Mouse (Mus musculus) limb, embryonic 14.5 days (tissue): ENCODE results near the gene Slc36a1. TPM values are rescaled to one million over a fixed set of nuclear protein-coding genes. Genes with fewer than 3 reads are reported as not detected.

ENCODE experiments used
- ATAC-seq: fragments of 200-750 bp; cut with Nextera tagmentation; 2 replicates; pipeline ENCODE4 v1.8.0; 2017; ENCODE audit warnings: low read depth, moderate number of reproducible peaks, moderate TSS enrichment; ENCODE audit not compliant: low FRiP score
- DNase-seq: peaks from one replicate; pipeline ENCODE4 v3.0.0-alpha.2; 2015; ENCODE audit warnings: low spot score
- H3K27ac ChIP-seq: fragments of 300-500 bp; sonication (generic); replicated peaks from 2 replicates; pipeline ENCODE4 v1.5.1; 2014; ENCODE audit warnings: low read depth, mild to moderate bottlenecking, low read length, moderate library complexity, mixed read lengths
- H3K27me3 ChIP-seq: fragments of 300-500 bp; sonication (generic); 2 replicates; pipeline ENCODE4 v1.6.1; 2014; ENCODE audit warnings: low read length, mixed read lengths; ENCODE audit not compliant: control insufficient read depth, insufficient read depth
- H3K36me3 ChIP-seq: fragments of 300-500 bp; sonication (generic); 2 replicates; pipeline ENCODE4 v1.6.1; 2014; ENCODE audit warnings: mild to moderate bottlenecking, low read length, moderate library complexity, mixed read lengths; ENCODE audit not compliant: control insufficient read depth, insufficient read depth
- H3K4me1 ChIP-seq: fragments of 300-500 bp; sonication (generic); 2 replicates; pipeline ENCODE4 v1.6.1; 2014; ENCODE audit warnings: antibody characterized with exemption, low read length, mixed read lengths; ENCODE audit not compliant: control insufficient read depth, insufficient read depth
- H3K4me2 ChIP-seq: fragments of 300-500 bp; sonication (generic); replicated peaks from 2 replicates; pipeline ENCODE4 v1.6.1; 2014; ENCODE audit warnings: low read depth, mild to moderate bottlenecking, low read length, moderate library complexity; ENCODE audit not compliant: severe bottlenecking
- H3K4me3 ChIP-seq: fragments of 300-500 bp; sonication (generic); replicated peaks from 2 replicates; pipeline ENCODE4 v1.5.1; 2014; ENCODE audit warnings: low read length
- H3K9ac ChIP-seq: fragments of 300-500 bp; sonication (generic); 2 replicates; pipeline ENCODE4 v1.6.1; 2014; ENCODE audit warnings: mild to moderate bottlenecking, low read depth, low read length, moderate library complexity; ENCODE audit not compliant: severe bottlenecking
- H3K9me3 ChIP-seq: fragments of 300-500 bp; sonication (generic); 2 replicates; pipeline ENCODE4 v1.6.1; 2016; ENCODE audit warnings: low read length; ENCODE audit not compliant: control insufficient read depth
- POLR2A ChIP-seq: fragments of 200-500 bp; IDR thresholded peaks from 2 replicates; pipeline ENCODE4 v1.8.0; 2012; ENCODE audit warnings: inconsistent platforms, mild to moderate bottlenecking, moderate library complexity, borderline replicate concordance; ENCODE audit not compliant: insufficient read depth, insufficient read length; ENCODE audit errors: extremely low read depth
- WGBS: fragments of 180-500 bp; shearing (Covaris S2); extraction: QIAGEN DNeasy Blood & Tissue Kit; methylation state at CpG from one replicate; pipeline ENCODE4 v1.1.7; 2014; 5-methylcytosine and 5-hydroxymethylcytosine counted together
- polyA plus RNA-seq, 2 experiments: library from polyadenylated mRNA; depleted of rRNA in 1 of 2; stranded (reverse) in 1 of 2; unstranded in 1 of 2; fragments of >200 nt; fragmentation: Nextera tagmentation in 1 of 2; extraction: Ambion mirVana in 1 of 2; gene quantifications; 2 replicates each; pipeline versions ENCODE4 v1.2.1 to v1.2.3; 2012 to 2014

Gene Slc36a1
- polyA plus RNA-seq, 2 experiments, result 2.1 to 15.9 TPM

GRCm38 (mm10) chr11:55208001-55208690, 4.0 kb downstream of the Slc36a1 start:
- no peak for TF ChIP-seq POLR2A
- DNase-seq (no peak), ATAC-seq (no peak)
- Histone ChIP-seq H3K4me2 (no peak overlapping the region), H3K27me3 (no peaks in the 10 kb centered on the region), H3K4me3 (no peak overlapping the region), H3K27ac (no peak overlapping the region), H3K4me1 (peaks cover 13% of the 10 kb centered on the region; the same call in 1 of the 2 replicates), H3K9ac (no peak overlapping the region), H3K9me3 (no peaks in the 10 kb centered on the region), H3K36me3 (no peaks in the 10 kb centered on the region)
- 63% methylated on average over 6 of the region's 6 CpGs for WGBS

- no peak overlapping the region for H3K4me2 ChIP-seq
- no peaks in the 10 kb centered on the region for H3K36me3 ChIP-seq
- no peak overlapping the region for H3K27ac ChIP-seq
- DNase-seq (no peak), ATAC-seq (no peak)
- no peaks in the 10 kb centered on the region for H3K27me3 ChIP-seq
- no peaks in the 10 kb centered on the region for H3K9me3 ChIP-seq
- H3K4me3 ChIP-seq, result no peak overlapping the region
- H3K9ac ChIP-seq, result no peak overlapping the region
- TF ChIP-seq POLR2A, result no peak
- WGBS, result 63% methylated on average over 2 of the region's 2 CpGs
- H3K4me1 ChIP-seq, result peaks cover 13% of the 10 kb centered on the region; the same call in 1 of the 2 replicates
Observed at GRCm38 (mm10) chr11:55209032-55209431, 4.9 kb downstream of the Slc36a1 start.

DNA sequence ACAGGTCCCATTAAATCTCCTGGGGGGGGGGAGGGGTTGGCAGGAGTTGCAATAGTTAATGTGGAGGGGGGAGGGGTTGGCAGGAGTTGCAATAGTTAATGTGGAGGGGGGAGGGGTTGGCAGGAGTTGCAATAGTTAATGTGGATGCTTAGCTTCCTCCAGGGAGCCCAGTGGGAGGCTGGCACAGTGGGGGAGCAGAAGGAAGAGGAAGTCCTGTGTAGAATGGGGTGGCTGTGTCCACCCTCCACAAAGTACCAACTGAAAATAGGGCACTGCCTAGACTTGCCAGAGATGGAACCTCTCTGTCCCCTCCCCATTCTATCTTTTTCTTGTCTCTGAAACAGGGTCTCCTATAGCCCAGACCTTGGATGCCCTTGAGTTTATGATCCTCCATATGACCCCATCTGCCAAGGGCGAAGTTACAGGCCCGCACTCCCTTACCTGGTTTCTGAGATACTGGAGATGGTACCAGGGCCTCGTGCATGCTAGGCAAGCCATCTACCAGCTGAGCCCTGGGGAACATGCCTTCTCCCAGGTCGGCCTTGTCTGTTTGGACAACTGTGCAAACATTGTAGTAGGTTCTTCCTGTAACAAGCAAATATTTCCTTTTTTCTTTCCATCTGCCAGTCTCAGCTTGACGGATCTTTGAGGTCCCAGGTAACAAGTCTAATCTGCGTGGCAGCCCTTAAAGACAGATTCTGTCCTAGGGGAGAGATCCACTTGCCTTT, 5.6 kb downstream of the Slc36a1 start:
- H3K9me3 ChIP-seq, result no peaks in the 10 kb centered on the region
- H3K27ac ChIP-seq, result no peak overlapping the region
- H3K9ac ChIP-seq, result no peak overlapping the region
- H3K4me1 ChIP-seq, result peaks cover 13% of the 10 kb centered on the region; the same call in 1 of the 2 replicates
- H3K4me3 ChIP-seq, result no peak overlapping the region
- no peaks in the 10 kb centered on the region for H3K36me3 ChIP-seq
- no peak for ATAC-seq
- TF ChIP-seq POLR2A, result no peak
- WGBS, result 79% methylated on average over 6 of the region's 6 CpGs
- no peak for DNase-seq
- no peaks in the 10 kb centered on the region for H3K27me3 ChIP-seq
- no peak overlapping the region for H3K4me2 ChIP-seq

DNA sequence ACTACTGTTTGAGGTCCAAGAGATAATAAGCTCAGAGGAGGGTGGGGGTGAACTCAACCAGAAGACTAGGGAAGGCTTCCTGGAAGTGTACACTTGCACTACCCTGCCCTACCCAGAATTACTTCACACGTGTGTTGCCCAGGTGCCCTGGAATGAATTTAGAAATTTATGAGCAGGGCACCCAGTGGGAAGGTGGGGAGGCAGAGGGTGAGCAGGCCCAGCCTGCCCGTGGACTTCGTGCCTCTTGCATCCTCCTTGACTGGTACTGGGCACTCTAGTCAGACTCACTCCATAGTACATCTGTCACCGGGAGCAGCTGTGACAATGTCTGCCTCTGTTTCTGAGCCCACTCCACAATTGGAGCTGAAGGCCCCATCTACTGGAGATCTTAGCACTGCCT, 9.4 kb downstream of the Slc36a1 start:
- Histone ChIP-seq H3K4me3 (no peak overlapping the region), H3K36me3 (no peaks in the 10 kb centered on the region), H3K27ac (no peak overlapping the region), H3K4me1 (peaks cover 13% of the 10 kb centered on the region; the same call in 1 of the 2 replicates), H3K9me3 (no peaks in the 10 kb centered on the region), H3K4me2 (no peak overlapping the region), H3K9ac (no peak overlapping the region), H3K27me3 (no peaks in the 10 kb centered on the region)
- WGBS, result 84% methylated on average over 4 of the region's 4 CpGs
- ATAC-seq (no peak), DNase-seq (no peak)
- TF ChIP-seq POLR2A, result no peak

- DNase-seq (no peak), ATAC-seq (no peak)
- no peak overlapping the region for H3K4me3 ChIP-seq
- no peaks in the 10 kb centered on the region for H3K27me3 ChIP-seq
- H3K9me3 ChIP-seq, result no peaks in the 10 kb centered on the region
- no peak overlapping the region for H3K9ac ChIP-seq
- H3K36me3 ChIP-seq, result 0 out of 2 replicates have a peak, but pooled peaks cover 3% of the 10 kb centered on the region
- no peak for TF ChIP-seq POLR2A
- H3K4me2 ChIP-seq, result no peak overlapping the region
- peaks cover 10% of the 10 kb centered on the region; the same call in 1 of the 2 replicates for H3K4me1 ChIP-seq
- no peak overlapping the region for H3K27ac ChIP-seq
- 82% methylated on average over 5 of the region's 5 CpGs for WGBS
Observed at GRCm38 (mm10) chr11:55214161-55214560, 10.0 kb downstream of the Slc36a1 start.
